13 mouse cellular contexts compared by ENCODE assay signal in genomic region chr13:54349126-54349759, GRCm38 (mm10). TPM values are rescaled to one million over a fixed set of nuclear protein-coding genes. Genes with fewer than 3 reads are reported as not detected.
DNase-seq lines count a peak whose midpoint lies in the region.
"Had no signal": no experiment of that assay in that cellular context is flagged by ENCODE, and none has a peak within 500 bp of the region (broad histone marks: within the 10 kb centered on the region; RNA-seq: fewer than 3 reads in every experiment).

No protein-coding gene starts in this region.

- peak; percentile 53 for DNase-seq in left cerebral cortex, postnatal 4 days
- DNase-seq in left cerebral cortex, postnatal 25 days (ENCODE audit: low spot score in 2 of 2) = no peak
- DNase-seq in adrenal gland, postnatal 25 days = peak; percentile 13
- peak; percentile 65 for DNase-seq in cerebellum, adult 8-10 months
- no peak for DNase-seq in heart, postnatal 36 days
- DNase-seq in ovary, postnatal 14 days (ENCODE audit: low spot score) = no peak
- DNase-seq in right cerebral cortex, postnatal 14 days = no peak
- DNase-seq: forebrain, postnatal 0 days; heart, postnatal 10 days; kidney, postnatal 4 days; right cerebral cortex, postnatal 25 days; thymus, adult 18-20 months; thymus, postnatal 4 days had no signal

- intact Hi-C loops in left cerebral cortex, postnatal 4 days (cut with DNase I) = no loop called here
- intact Hi-C loops in left cerebral cortex, postnatal 25 days (cut with DNase I) = no loop called here
- intact Hi-C loops in heart, postnatal 36 days (cut with DNase I) = no loop called here

RNA-seq across cellular contexts. Expression of gene Cplx2, which starts 21.9 kb away (rescaled TPM):
- 100 to 1,000 TPM; 451 to 461 TPM for total RNA-seq in left cerebral cortex, postnatal 4 days (2021)
- 100 to 1,000 TPM; 714 to 786 TPM for total RNA-seq in left cerebral cortex, postnatal 25 days (2021)
- total RNA-seq in adrenal gland, postnatal 25 days (2021) = 19.7 and 28.1 TPM in 2 replicates
- 1 to 10 TPM; 2.3 to 3.3 TPM for total RNA-seq in heart, postnatal 36 days (2021)

Comparison
In these comparisons a context has a peak if more than half of its experiments do, and no peak if none do; other contexts are left out.
1. DNase-seq: peak in left cerebral cortex, postnatal 4 days (single experiment), adrenal gland, postnatal 25 days (single experiment) and cerebellum, adult 8-10 months (single experiment); none in left cerebral cortex, postnatal 25 days (0 of 2), heart, postnatal 36 days (0 of 2), ovary, postnatal 14 days (single experiment) and right cerebral cortex, postnatal 14 days (single experiment).
2. RNA of gene Cplx2, which starts 21.9 kb away (total RNA-seq): 714 to 786 TPM in left cerebral cortex, postnatal 25 days and 451 to 461 TPM in left cerebral cortex, postnatal 4 days; 19.7 to 28.1 TPM in adrenal gland, postnatal 25 days and 2.3 to 3.3 TPM in heart, postnatal 36 days; every median in the first group is over 10 times any median in the second.